Mouse (Mus musculus) liver, adult (tissue): Measurements from ENCODE around the gene Mlc1.

Experiments used
- GATA4 ChIP-seq: IDR thresholded peaks from 2 replicates; pipeline ENCODE4 v1.6.1; 2014; ENCODE audit warnings: mild to moderate bottlenecking, low read length; ENCODE audit not compliant: insufficient replicate concordance

The Mlc1 gene

GRCm38 (mm10) chr15:88915046-88915445 lies 63.8 kb downstream of the Mlc1 start:
- TF ChIP-seq GATA4, result no peak

- no peak for TF ChIP-seq GATA4
These were observed 72.5 kb downstream of the Mlc1 start for GRCm38 (mm10) chr15:88906347-88906746.
